ENCODE assay signal across 9 mouse cellular contexts in genomic region chr4:148676188-148676960, GRCm38 (mm10). TPM values are rescaled to one million over a fixed set of nuclear protein-coding genes. Genes with fewer than 3 reads are reported as not detected.
DNase-seq lines count a peak whose midpoint lies in the region; ATAC-seq and TF ChIP-seq lines count a peak whose summit lies in the region.
"Had no signal": no experiment of that assay in that cellular context is flagged by ENCODE, and none has a peak within 500 bp of the region (broad histone marks: within the 10 kb centered on the region; RNA-seq: fewer than 3 reads in every experiment).

No protein-coding gene starts in this region.

- no peaks in the 10 kb centered on the region for H3K9me3 ChIP-seq in lung, embryonic 15.5 days
- H3K9me3 ChIP-seq in stomach, embryonic 16.5 days (replicated peaks; ENCODE audit: control insufficient read depth, low read length): no peaks in the 10 kb centered on the region
- H3K9me3 ChIP-seq: limb, embryonic 13.5 days had no signal

- peak overlapping the region; percentile 18 for H3K4me2 ChIP-seq in lung, embryonic 15.5 days
- no peak overlapping the region for H3K4me2 ChIP-seq in stomach, embryonic 16.5 days (ENCODE audit: low read depth, low read length)
- H3K4me2 ChIP-seq: limb, embryonic 13.5 days had no signal

- peak; percentile 73 for ATAC-seq in common myeloid progenitor, adult 5-6 weeks (replicated peaks; ENCODE audit: low read depth, poor library complexity, severe bottlenecking)
- ATAC-seq in lung, embryonic 15.5 days (ENCODE audit: borderline replicate concordance, extremely low read depth, low FRiP score, low TSS enrichment): peak; percentile 71
- peak; percentile 68 for ATAC-seq in stomach, embryonic 16.5 days (ENCODE audit: insufficient read depth, low FRiP score)

- WGBS in kidney, adult 2 months: 42% methylated on average over 16 of the region's 16 CpGs
- 38% methylated on average over 16 of the region's 16 CpGs for WGBS in lung, embryonic 15.5 days
- 43% methylated on average over 16 of the region's 16 CpGs for WGBS in stomach, embryonic 16.5 days

- no peak overlapping the region for H3K9ac ChIP-seq in lung, embryonic 15.5 days
- H3K9ac ChIP-seq in stomach, embryonic 16.5 days (ENCODE audit: low read length): no peak overlapping the region
- H3K9ac ChIP-seq: limb, embryonic 13.5 days had no signal

- peak overlapping the region; percentile 67 for H3K27ac ChIP-seq in kidney, adult 2 months (ENCODE audit: insufficient read depth, low read depth, low read length)
- H3K27ac ChIP-seq in lung, embryonic 15.5 days: peak overlapping the region; percentile 80
- H3K27ac ChIP-seq in stomach, embryonic 16.5 days (ENCODE audit: low read length): no peak overlapping the region
- H3K27ac ChIP-seq: limb, embryonic 13.5 days had no signal

- H3K27me3 ChIP-seq in kidney, adult 2 months (replicated peaks; ENCODE audit: control insufficient read depth, insufficient read depth, low read length): no peaks in the 10 kb centered on the region
- no peaks in the 10 kb centered on the region for H3K27me3 ChIP-seq in lung, embryonic 15.5 days
- no peaks in the 10 kb centered on the region for H3K27me3 ChIP-seq in stomach, embryonic 16.5 days (ENCODE audit: control insufficient read depth, insufficient read depth, low read length)

- H3K4me1 ChIP-seq in kidney, adult 2 months (ENCODE audit: control insufficient read depth, insufficient read depth, low read length): no peaks in the 10 kb centered on the region
- H3K4me1 ChIP-seq in lung, embryonic 15.5 days: peaks cover 24% of the 10 kb centered on the region
- peaks cover 21% of the 10 kb centered on the region for H3K4me1 ChIP-seq in stomach, embryonic 16.5 days (ENCODE audit: control insufficient read depth, insufficient read depth, low read length)

- DNase-seq in heart, adult 18-20 months: peak; percentile 58 to 80
- DNase-seq in kidney, adult 2 months: peak; percentile 74
- DNase-seq in thymus, postnatal 14 days: no peak
- DNase-seq in layer of hippocampus, postnatal 36 days: no peak
- DNase-seq in testis, postnatal 14 days (ENCODE audit: low spot score): no peak

- H3K36me3 ChIP-seq in kidney, adult 2 months (ENCODE audit: control insufficient read depth, insufficient read depth, low read length): no peaks in the 10 kb centered on the region
- H3K36me3 ChIP-seq in lung, embryonic 15.5 days: no peaks in the 10 kb centered on the region
- H3K36me3 ChIP-seq in stomach, embryonic 16.5 days (ENCODE audit: control insufficient read depth, insufficient read depth, low read length): no peaks in the 10 kb centered on the region
- H3K36me3 ChIP-seq: limb, embryonic 13.5 days had no signal

- TF ChIP-seq CTCF in kidney, adult 2 months (conservative IDR thresholded peaks at IDR 0.05; ENCODE audit: insufficient read depth, insufficient read length, low read depth, low read length): no peak

- no peak overlapping the region for H3K4me3 ChIP-seq in kidney, adult 2 months (ENCODE audit: insufficient read depth, low read depth, low read length)
- H3K4me3 ChIP-seq in lung, embryonic 15.5 days: no peak overlapping the region
- no peak overlapping the region for H3K4me3 ChIP-seq in stomach, embryonic 16.5 days (replicated peaks; ENCODE audit: low read length)
- H3K4me3 ChIP-seq: limb, embryonic 13.5 days had no signal

- TF ChIP-seq POLR2A in kidney, adult 2 months (IDR thresholded peaks at IDR 0.05; ENCODE audit: low read depth, low read length): no peak

RNA-seq across cellular contexts. Expression of gene Gm572, which starts 33.3 kb away (rescaled TPM):
- total RNA-seq in common myeloid progenitor, adult 5-6 weeks (2017): not detected in 2 replicates
- total RNA-seq in heart, adult 18-20 months (2021): 1 to 10 TPM; 5.8 to 6.1 TPM
- polyA plus RNA-seq in kidney, adult 2 months (2012; rRNA removed): 0.17 TPM in 1 of 2 replicates, not detected in the other
- polyA plus RNA-seq in lung, embryonic 15.5 days (2015; fragmentation: Nextera tagmentation; extraction: Ambion mirVana): not detected in 2 replicates
- 0.09 TPM in 1 of 2 replicates, not detected in the other for polyA plus RNA-seq in stomach, embryonic 16.5 days (2015; fragmentation: Nextera tagmentation; extraction: Ambion mirVana)
- not detected for total RNA-seq in layer of hippocampus, postnatal 36 days (2021)
- polyA plus RNA-seq: limb, embryonic 13.5 days had no signal

RNA-seq across cellular contexts. Expression of gene Tardbp, which starts 49.6 kb away (rescaled TPM):
- 567 and 596 TPM in 2 replicates for total RNA-seq in common myeloid progenitor, adult 5-6 weeks (2017)
- 100 to 1,000 TPM; 125 to 126 TPM for total RNA-seq in heart, adult 18-20 months (2021)
- polyA plus RNA-seq in kidney, adult 2 months (2012; rRNA removed): 67.3 and 93.3 TPM in 2 replicates
- 386 and 392 TPM in 2 replicates for polyA plus RNA-seq in lung, embryonic 15.5 days (2015; fragmentation: Nextera tagmentation; extraction: Ambion mirVana)
- polyA plus RNA-seq in stomach, embryonic 16.5 days (2015; fragmentation: Nextera tagmentation; extraction: Ambion mirVana): 284 and 286 TPM in 2 replicates
- 100 to 1,000 TPM; 218 to 224 TPM for total RNA-seq in layer of hippocampus, postnatal 36 days (2021)

Comparison
In these comparisons a context has a peak if more than half of its experiments do, and no peak if none do; other contexts are left out.
1. DNase-seq: peak in heart, adult 18-20 months (2 of 2) and kidney, adult 2 months (single experiment); none in thymus, postnatal 14 days (single experiment), layer of hippocampus, postnatal 36 days (0 of 2) and testis, postnatal 14 days (single experiment).
2. Peak in every context shown above with its lines, with median percentiles within 50 percentile points of each other: ATAC-seq.